Mouse (Mus musculus) stomach, postnatal 0 days (tissue): Measurements from ENCODE around the gene Wasf2. TPM values are rescaled to one million over a fixed set of nuclear protein-coding genes. Genes with fewer than 3 reads are reported as not detected.
A peak's percentile ranks its signal among the peaks of the same experiment; 100 is the strongest.

Experiments used
- ATAC-seq: fragments of 200-750 bp; cut with Nextera tagmentation; 2 replicates; pipeline ENCODE4 v1.8.0; 2017; ENCODE audit not compliant: low FRiP score, low TSS enrichment
- DNase-seq: peaks from one replicate; pipeline ENCODE4 v3.0.0-alpha.2; 2016; ENCODE audit warnings: low spot score
- H3K27ac ChIP-seq: fragments of 300-500 bp; sonication (generic); replicated peaks from 2 replicates; pipeline ENCODE4 v1.5.1; 2014; ENCODE audit warnings: mild to moderate bottlenecking, control low read depth
- H3K27me3 ChIP-seq: fragments of 300-500 bp; sonication (generic); 2 replicates; pipeline ENCODE4 v1.6.1; 2014; ENCODE audit warnings: low read length; ENCODE audit not compliant: control insufficient read depth, insufficient read depth
- H3K36me3 ChIP-seq: fragments of 300-500 bp; sonication (generic); 2 replicates; pipeline ENCODE4 v1.6.1; 2014; ENCODE audit warnings: low read length, mixed read lengths; ENCODE audit not compliant: control insufficient read depth, insufficient read depth
- H3K4me1 ChIP-seq: fragments of 300-500 bp; sonication (generic); replicated peaks from 2 replicates; pipeline ENCODE4 v1.6.1; 2014; ENCODE audit warnings: antibody characterized with exemption; ENCODE audit not compliant: control insufficient read depth, insufficient read depth
- H3K4me2 ChIP-seq: fragments of 300-500 bp; sonication (generic); replicated peaks from 2 replicates; pipeline ENCODE4 v1.6.1; 2014; ENCODE audit warnings: low read depth, mild to moderate bottlenecking, control low read depth, moderate library complexity
- H3K4me3 ChIP-seq: fragments of 300-500 bp; sonication (generic); 2 replicates; pipeline ENCODE4 v1.5.1; 2014; ENCODE audit warnings: low read depth, low read length, control low read depth
- H3K9ac ChIP-seq: fragments of 300-500 bp; sonication (generic); 2 replicates; pipeline ENCODE4 v1.6.1; 2014; ENCODE audit warnings: mild to moderate bottlenecking, low read length, control low read depth, mixed read lengths
- H3K9me3 ChIP-seq: fragments of 300-500 bp; sonication (generic); 2 replicates; pipeline ENCODE4 v1.6.1; 2016; ENCODE audit warnings: low read length; ENCODE audit not compliant: control insufficient read depth
- CTCF ChIP-seq: IDR thresholded peaks from 2 replicates; pipeline ENCODE4 v1.5.1; 2016; ENCODE audit warnings: antibody characterized with exemption, low read depth, mild to moderate bottlenecking, moderate library complexity
- EP300 ChIP-seq: optimal IDR thresholded peaks from 2 replicates; pipeline ENCODE3; 2016; ENCODE audit warnings: antibody characterized with exemption
- WGBS: fragments of 180-500 bp; shearing (Covaris S2); extraction: QIAGEN DNeasy Blood & Tissue Kit; methylation state at CpG from one replicate; pipeline ENCODE4 v1.1.7; 2014; 5-methylcytosine and 5-hydroxymethylcytosine counted together
- polyA plus RNA-seq: library from polyadenylated mRNA; unstranded; fragments of >200 nt; fragmentation: Nextera tagmentation; extraction: Ambion mirVana; gene quantifications from 2 replicates; pipeline ENCODE4 v1.2.1, GENCODE M21; 2015

The Wasf2 gene
- 71.4 and 84.2 TPM in 2 replicates for polyA plus RNA-seq

DNA sequence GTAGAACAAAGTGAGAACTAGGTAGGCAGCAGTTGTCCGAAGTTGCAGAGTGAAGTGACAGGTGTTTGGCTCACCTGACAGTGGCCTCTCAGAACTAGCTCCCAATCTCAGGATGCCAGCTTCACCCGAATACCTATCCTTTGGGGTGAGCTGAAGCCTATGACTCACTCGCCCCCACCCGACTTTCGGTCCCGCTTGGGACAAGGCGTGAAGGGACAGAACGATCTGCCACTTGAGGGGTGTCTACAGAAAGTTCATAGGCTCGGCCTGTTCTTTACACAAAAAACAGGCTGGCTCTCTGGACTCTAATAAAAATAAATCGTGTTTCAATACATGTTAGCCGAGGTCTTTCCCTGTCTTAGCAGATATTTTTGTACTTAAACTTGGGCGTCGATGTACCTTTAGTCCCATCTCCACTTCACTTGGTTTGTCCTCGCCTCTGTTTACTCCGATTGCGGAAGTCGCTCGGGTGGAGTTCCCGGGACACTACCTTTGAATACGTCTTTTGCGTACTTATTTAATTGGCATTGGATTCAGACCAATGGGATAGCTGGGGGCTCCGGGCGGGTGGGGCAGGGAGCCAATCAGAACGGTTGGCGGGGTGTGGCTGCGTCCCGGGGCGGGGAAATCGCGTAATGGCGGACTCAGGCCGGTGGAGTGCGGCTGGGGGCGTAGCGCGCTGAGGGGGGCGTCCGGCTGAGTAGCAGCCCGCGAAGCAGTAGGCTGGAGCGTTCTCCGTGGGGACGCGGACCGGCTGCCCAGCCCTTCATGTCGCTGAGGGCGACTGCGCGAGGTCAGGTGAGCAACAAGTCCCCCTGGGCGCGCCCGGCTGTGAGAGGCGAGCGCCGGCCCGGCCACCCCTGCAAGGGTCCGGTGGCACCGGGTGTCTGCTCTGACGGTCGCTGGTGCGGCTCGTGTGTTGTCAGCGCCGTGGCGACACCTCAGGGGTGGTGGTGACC, at the start of gene Wasf2:
TSS of gene Wasf2 (plus strand) at position 575 of the 959 bp plus-strand sequence.
- 0 out of 2 replicates have a peak, but pooled peaks cover 2% of the 10 kb centered on the region for H3K4me1 ChIP-seq
- under 1% methylated on average over 57 of the region's 65 CpGs for WGBS
- H3K27ac ChIP-seq = peak within 1 kb of the TSS; percentile 97
- H3K27me3 ChIP-seq = no peaks in the 10 kb centered on the region
- H3K36me3 ChIP-seq = no peaks in the 10 kb centered on the region; the same call in 1 of the 2 replicates
- peak; percentile 90 for ATAC-seq
- peak; percentile 95 for DNase-seq
- H3K4me2 ChIP-seq = peak within 1 kb of the TSS; percentile 73
- H3K9me3 ChIP-seq = no peaks in the 10 kb centered on the region
- H3K9ac ChIP-seq = peak within 1 kb of the TSS; percentile 98
- TF ChIP-seq CTCF = 0 out of 2 replicates have a peak, but pooled peaks have one; percentile 1
- TF ChIP-seq EP300 = peak; percentile 90
- peak within 1 kb of the TSS; percentile 97 for H3K4me3 ChIP-seq

- Histone ChIP-seq H3K9ac (no peak overlapping the region), H3K4me2 (no peak overlapping the region), H3K4me1 (peaks cover 15% of the 10 kb centered on the region), H3K27me3 (no peaks in the 10 kb centered on the region), H3K4me3 (no peak overlapping the region), H3K36me3 (peaks cover 5% of the 10 kb centered on the region), H3K27ac (no peak overlapping the region), H3K9me3 (no peaks in the 10 kb centered on the region)
- TF ChIP-seq CTCF = no peak
- TF ChIP-seq EP300 = no peak
- ATAC-seq = no peak
- 90% methylated on average over 3 of the region's 3 CpGs for WGBS
- no peak for DNase-seq
These were observed 49.4 kb upstream of the Wasf2 start for GRCm38 (mm10) chr4:133080862-133081261.

GRCm38 (mm10) chr4:133082216-133082773, 48.0 kb upstream of the Wasf2 start:
- Histone ChIP-seq H3K4me1 (peaks cover 18% of the 10 kb centered on the region), H3K4me2 (no peak overlapping the region), H3K4me3 (no peak overlapping the region), H3K27ac (peak overlapping the region; percentile 25), H3K9ac (no peak overlapping the region), H3K27me3 (no peaks in the 10 kb centered on the region), H3K9me3 (no peaks in the 10 kb centered on the region), H3K36me3 (peaks cover 5% of the 10 kb centered on the region; the same call in 1 of the 2 replicates)
- no peak for ATAC-seq
- DNase-seq = no peak
- 63% methylated on average over 6 of the region's 6 CpGs for WGBS
- TF ChIP-seq EP300 = peak; percentile 56
- no peak for TF ChIP-seq CTCF

- peaks cover 21% of the 10 kb centered on the region for H3K4me1 ChIP-seq
- no peaks in the 10 kb centered on the region for H3K36me3 ChIP-seq
- H3K9me3 ChIP-seq = no peaks in the 10 kb centered on the region
- H3K4me2 ChIP-seq = peak overlapping the region; percentile 74
- peak; percentile 49 for ATAC-seq
- H3K27ac ChIP-seq = peak overlapping the region; percentile 92
- WGBS = 4% methylated on average over 3 of the region's 3 CpGs
- TF ChIP-seq CTCF (no peak), EP300 (no peak)
- no peaks in the 10 kb centered on the region for H3K27me3 ChIP-seq
- H3K9ac ChIP-seq = peak overlapping the region; percentile 57
- H3K4me3 ChIP-seq = peak overlapping the region; percentile 40
- peak; percentile 82 for DNase-seq
These were observed 46.1 kb upstream of the Wasf2 start for GRCm38 (mm10) chr4:133083991-133084861.

DNA sequence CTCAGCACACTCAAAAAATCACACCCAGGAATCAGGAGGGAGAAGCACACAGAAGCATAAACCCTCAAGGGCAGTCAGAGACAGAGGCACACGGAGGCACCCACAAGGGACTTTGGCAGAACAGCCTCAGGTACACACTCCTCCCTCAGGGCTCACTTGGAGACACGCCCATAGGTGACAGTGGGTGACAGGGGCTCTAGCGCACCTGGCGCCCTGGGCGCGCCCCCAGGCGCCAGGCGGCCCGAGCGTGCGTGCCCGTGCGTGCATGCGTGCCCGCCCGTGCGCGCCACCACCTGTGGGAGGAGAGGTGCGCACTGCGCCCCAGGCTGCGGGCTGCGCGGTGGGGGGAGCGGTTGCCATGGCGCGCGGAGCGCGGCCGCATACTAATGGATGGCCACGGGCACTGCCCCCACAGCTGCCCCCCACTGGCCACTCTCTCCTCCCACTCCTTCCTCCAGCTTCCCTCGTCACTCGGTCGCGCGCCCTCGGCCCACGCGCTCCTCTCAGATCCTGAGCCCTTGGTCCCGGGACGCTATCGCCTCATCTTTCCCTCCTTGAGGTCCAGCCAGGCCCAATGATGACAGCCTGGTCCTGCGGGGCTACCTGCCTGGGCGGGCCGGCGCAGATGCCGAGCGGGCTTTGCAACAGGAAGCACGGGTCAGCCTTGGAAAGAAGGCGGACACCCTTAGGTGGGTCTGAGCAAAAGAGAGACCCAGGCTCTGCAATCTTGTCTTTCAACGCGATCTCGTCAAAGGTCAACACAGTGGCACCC, 45.1 kb upstream of the Wasf2 start:
- Histone ChIP-seq H3K4me2 (peak overlapping the region; percentile 74), H3K36me3 (no peaks in the 10 kb centered on the region), H3K9ac (peak overlapping the region; percentile 57), H3K4me3 (peak overlapping the region; percentile 40), H3K4me1 (peaks cover 22% of the 10 kb centered on the region), H3K9me3 (no peaks in the 10 kb centered on the region), H3K27ac (peak overlapping the region; percentile 92), H3K27me3 (no peaks in the 10 kb centered on the region)
- ATAC-seq (peak; percentile 78), DNase-seq (peak; percentile 89)
- WGBS = 2% methylated on average over 41 of the region's 53 CpGs
- TF ChIP-seq EP300 = no peak
- TF ChIP-seq CTCF = no peak
